Mouse (Mus musculus) cerebellum, adult 18-20 months (tissue): ENCODE results near the gene Pcnx3.

Experiments
- DNase-seq, 2 experiments: peaks; one replicate each; pipeline ENCODE4 v3.0.0; 2021

The Pcnx3 gene

GRCm38 (mm10) chr19:5668372-5668771, 20.3 kb downstream of the Pcnx3 start:
- no peak for DNase-seq

GRCm38 (mm10) chr19:5666386-5666785, 22.3 kb downstream of the Pcnx3 start:
- DNase-seq, result no peak

GRCm38 (mm10) chr19:5665465-5665864, 23.2 kb downstream of the Pcnx3 start:
- no peak for DNase-seq

GRCm38 (mm10) chr19:5664669-5665257, 23.9 kb downstream of the Pcnx3 start:
- DNase-seq, result no peak

- DNase-seq, result peak; percentile 67 to 71
Measured at GRCm38 (mm10) chr19:5662981-5663913, 25.5 kb downstream of the Pcnx3 start, which contains the start of gene Sipa1. Gene Sipa1 (minus strand): TSS chr19:5663707.

- DNase-seq, result no peak
Measured at GRCm38 (mm10) chr19:5662310-5662709, 26.4 kb downstream of the Pcnx3 start.

- no peak for DNase-seq
Measured at GRCm38 (mm10) chr19:5660942-5661751, 27.6 kb downstream of the Pcnx3 start.

- no peak for DNase-seq
Measured at GRCm38 (mm10) chr19:5654720-5655298, 33.9 kb downstream of the Pcnx3 start.

GRCm38 (mm10) chr19:5653969-5654719, 34.6 kb downstream of the Pcnx3 start:
- no peak for DNase-seq

GRCm38 (mm10) chr19:5652570-5652969, 36.1 kb downstream of the Pcnx3 start:
- DNase-seq, result no peak

GRCm38 (mm10) chr19:5651502-5652274, 37.0 kb downstream of the Pcnx3 start:
- no peak for DNase-seq

- no peak for DNase-seq
Measured at GRCm38 (mm10) chr19:5649298-5649741, 39.4 kb downstream of the Pcnx3 start.

GRCm38 (mm10) chr19:5648401-5649297, 40.1 kb downstream of the Pcnx3 start:
- DNase-seq, result peak; percentile 59 to 69

- no peak for DNase-seq
Measured at GRCm38 (mm10) chr19:5647791-5648190, 40.9 kb downstream of the Pcnx3 start.

GRCm38 (mm10) chr19:5646731-5647330, 41.9 kb downstream of the Pcnx3 start:
- no peak for DNase-seq

GRCm38 (mm10) chr19:5645280-5645679, 43.4 kb downstream of the Pcnx3 start:
- no peak for DNase-seq

- DNase-seq, result no peak
Measured at GRCm38 (mm10) chr19:5641641-5642040, 47.1 kb downstream of the Pcnx3 start.

GRCm38 (mm10) chr19:5641021-5641420, 47.7 kb downstream of the Pcnx3 start:
- no peak for DNase-seq

- no peak for DNase-seq
Measured at GRCm38 (mm10) chr19:5640339-5640738, 48.4 kb downstream of the Pcnx3 start.
